Mouse (Mus musculus) spleen, adult 2 months (tissue): ENCODE results near the gene Sugp1.

Source experiments
- CTCF ChIP-seq: fragments of 200-500 bp; IDR thresholded peaks from 2 replicates; pipeline ENCODE4 v1.5.1; 2011; ENCODE audit warnings: mild to moderate bottlenecking, inconsistent platforms; ENCODE audit not compliant: insufficient read depth, insufficient read length, insufficient replicate concordance; ENCODE audit errors: extremely low read depth
- POLR2A ChIP-seq: fragments of 200-500 bp; IDR thresholded peaks from 2 replicates; pipeline ENCODE4 v1.6.1; 2011; ENCODE audit warnings: low read depth, low read length, inconsistent platforms

GRCm38 (mm10) chr8:70112401-70113016 lies 69.9 kb downstream of the Sugp1 start:
- TF ChIP-seq CTCF (no peak), POLR2A (no peak)
